Mouse (Mus musculus): Measurements from ENCODE around the gene Rab17.

DNA sequence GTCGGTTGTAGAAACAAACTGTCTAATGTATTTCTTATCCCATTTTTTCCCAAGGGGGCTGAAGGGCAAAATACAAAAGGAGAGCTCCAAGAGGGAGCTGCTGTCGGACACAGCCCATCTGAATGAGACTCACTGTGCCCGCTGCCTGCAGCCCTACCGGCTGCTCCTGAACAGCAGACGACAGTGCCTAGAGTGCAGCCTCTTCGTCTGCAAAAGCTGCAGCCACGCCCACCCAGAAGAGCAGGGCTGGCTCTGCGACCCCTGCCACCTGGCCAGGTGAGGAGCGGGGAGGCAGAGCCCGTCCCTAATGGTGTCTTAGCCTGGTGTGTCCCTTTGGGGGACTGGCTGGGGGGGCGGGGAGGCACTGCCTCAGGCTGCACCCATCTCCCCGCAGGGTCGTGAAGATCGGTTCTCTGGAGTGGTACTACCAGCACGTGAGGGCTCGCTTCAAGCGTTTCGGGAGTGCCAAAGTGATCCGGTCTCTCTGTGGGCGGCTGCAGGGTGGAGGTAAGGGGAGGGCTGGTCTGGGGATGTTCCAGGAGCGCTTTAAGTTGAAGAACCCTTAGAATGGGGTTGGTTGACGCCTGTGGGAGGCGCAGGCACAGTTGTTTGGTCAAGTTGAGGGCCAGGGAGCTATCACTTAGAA lies 41.4 kb downstream of the Rab17 start:
- TF ChIP-seq POLR2A (IDR thresholded peaks at IDR 0.05; ENCODE audit: low read depth, low read length) (no peak), CTCF (IDR thresholded peaks at IDR 0.05; ENCODE audit: borderline replicate concordance, insufficient read depth, low read length) (no peak)
